Mouse (Mus musculus) mouse embryonic stem cell (cell line): ENCODE measurements around the gene Plagl2.

ENCODE experiments used
- in situ Hi-C, 2 experiments: fragments of 300-500 bp; cut with MboI; formaldehyde crosslinking; loops; 1 replicate in 1 of 2; 3 replicates in 1 of 2; pipeline ENCODE4 v1.14.3; 2019 to 2020; ENCODE audit warnings: low sequenced_read_pairs in 2 of 2, low pct_unique_long_range_greater_than_20kb in 1 of 2, mixed read lengths in 1 of 2; ENCODE audit not compliant: unreplicated experiment in 1 of 2

The Plagl2 gene

GRCm38 (mm10) chr2:153209286-153209685, 31.9 kb downstream of the Plagl2 start:
- in situ Hi-C loops: no loop called here

GRCm38 (mm10) chr2:153208149-153208548, 33.1 kb downstream of the Plagl2 start:
- in situ Hi-C loops: no loop called here

DNA sequence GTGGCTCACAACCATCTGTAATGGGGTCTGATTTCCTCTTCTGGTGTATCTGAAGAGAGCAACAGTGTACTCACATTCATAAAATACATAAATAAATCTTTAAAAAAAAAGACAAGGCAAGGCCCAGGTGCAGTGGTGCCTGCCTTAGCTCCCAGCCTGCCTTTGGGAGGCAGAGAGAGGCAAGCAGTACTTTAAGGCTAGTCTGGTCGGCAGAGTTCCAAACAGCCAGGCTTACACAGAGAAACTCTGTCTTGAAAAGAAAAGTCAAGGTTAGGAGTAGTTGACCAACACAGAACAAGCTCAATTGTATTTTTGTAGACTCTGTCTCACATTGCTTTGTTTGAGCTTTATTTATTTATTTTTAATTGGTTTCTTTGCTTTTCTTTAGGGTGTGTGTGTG, 38.5 kb downstream of the Plagl2 start:
- in situ Hi-C loops: no loop called here

DNA sequence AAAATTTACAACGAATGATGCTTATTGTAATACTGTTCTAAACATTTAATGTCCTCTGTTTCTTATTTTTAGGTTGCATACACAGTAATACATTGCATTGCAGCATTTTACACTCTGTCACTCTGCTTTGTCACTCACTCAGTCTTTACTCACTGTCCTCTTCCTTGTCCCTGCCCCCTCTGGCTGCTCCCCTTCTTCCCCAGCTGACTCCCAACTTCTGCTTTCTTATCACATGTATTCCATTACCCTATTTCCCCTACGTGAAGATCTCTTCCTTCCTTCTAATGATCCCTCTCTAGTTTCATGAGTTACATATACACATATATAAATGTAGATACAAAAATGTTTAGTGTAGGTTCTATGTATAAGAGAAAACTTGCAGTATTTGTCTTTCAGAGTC, 42.1 kb downstream of the Plagl2 start:
- in situ Hi-C loops: no loop called here

DNA sequence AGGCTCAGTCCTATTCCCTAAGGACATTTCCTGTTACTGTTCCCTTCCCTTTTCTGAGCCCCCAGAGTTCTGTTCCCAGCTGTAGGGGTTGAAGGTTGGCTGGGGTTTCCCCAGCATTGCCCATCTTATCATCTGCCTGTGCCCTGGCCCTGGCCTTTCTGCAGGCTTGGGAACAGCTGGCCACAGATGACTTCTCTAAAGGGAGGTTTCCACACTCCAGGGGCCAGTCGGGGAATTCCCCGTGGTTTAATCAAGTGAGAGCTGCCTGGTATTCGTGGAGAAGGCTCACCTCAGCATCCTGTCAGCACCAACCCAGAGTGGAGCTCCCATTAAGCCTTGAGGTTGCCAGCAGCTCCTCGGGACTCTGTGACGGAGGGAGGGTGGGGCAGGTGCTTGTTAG, 42.7 kb downstream of the Plagl2 start:
- in situ Hi-C loops: no loop called here

DNA sequence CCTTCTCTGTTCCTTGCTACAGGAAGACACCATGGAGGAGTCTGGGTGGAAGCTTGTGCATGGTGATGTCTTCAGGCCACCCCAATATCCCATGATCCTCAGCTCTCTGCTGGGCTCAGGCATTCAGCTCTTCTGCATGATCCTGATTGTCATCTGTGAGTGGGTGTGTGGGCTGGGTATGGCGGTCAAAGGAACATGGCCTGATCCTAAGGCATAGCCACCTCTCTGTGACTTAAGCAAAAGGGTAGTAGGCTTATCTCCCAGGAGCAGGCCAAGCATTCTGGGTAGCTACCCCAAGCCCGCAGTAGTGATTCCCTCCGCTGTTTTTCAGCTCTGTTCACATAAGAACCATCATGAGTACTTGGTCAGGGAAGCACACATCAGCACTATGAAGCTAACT, 47.0 kb downstream of the Plagl2 start:
- in situ Hi-C loops: no loop called here

GRCm38 (mm10) chr2:153191242-153191641, 50.0 kb downstream of the Plagl2 start:
- in situ Hi-C loops: no loop called here

DNA sequence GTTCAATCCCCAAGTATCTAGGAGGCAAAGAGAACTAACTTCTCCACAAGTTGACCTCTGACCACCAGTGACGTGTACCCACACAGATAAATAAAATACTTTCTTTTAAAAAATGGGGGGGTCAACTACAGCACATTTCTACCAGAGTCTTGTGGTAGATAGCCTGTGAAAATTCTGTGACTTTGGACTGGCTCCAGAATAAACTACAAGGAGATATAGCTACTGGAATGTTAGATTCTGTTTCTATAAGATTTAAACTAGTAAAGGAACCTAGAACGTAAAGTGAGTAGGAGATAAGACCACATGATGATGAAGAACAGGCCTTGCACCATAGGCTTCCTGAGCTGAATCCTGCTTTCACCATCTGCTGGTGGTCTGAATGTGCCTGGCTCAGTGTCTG, 53.4 kb downstream of the Plagl2 start:
- in situ Hi-C loops: no loop called here

- in situ Hi-C loops: no loop called here
Observed at GRCm38 (mm10) chr2:153186176-153186591, 55.0 kb downstream of the Plagl2 start.

DNA sequence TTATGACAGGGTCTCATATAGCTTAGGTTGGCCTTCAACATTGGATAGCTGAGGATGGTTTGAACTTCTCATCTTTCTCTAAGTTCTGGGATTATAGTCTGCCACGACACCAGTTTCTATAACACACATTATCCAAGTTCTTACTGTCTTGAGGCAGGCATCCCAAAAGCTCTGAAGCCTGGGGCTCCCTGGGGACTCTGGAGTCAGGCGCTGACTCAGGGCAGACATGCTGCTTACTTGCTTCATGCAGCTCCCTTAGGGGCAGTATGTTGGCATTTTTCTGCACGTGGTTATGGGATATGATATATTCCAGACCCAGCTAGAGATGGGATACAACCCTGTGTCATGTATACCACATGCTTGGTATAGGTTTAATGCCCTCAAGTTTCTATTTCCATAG, 61.3 kb downstream of the Plagl2 start:
- in situ Hi-C loops: no loop called here

DNA sequence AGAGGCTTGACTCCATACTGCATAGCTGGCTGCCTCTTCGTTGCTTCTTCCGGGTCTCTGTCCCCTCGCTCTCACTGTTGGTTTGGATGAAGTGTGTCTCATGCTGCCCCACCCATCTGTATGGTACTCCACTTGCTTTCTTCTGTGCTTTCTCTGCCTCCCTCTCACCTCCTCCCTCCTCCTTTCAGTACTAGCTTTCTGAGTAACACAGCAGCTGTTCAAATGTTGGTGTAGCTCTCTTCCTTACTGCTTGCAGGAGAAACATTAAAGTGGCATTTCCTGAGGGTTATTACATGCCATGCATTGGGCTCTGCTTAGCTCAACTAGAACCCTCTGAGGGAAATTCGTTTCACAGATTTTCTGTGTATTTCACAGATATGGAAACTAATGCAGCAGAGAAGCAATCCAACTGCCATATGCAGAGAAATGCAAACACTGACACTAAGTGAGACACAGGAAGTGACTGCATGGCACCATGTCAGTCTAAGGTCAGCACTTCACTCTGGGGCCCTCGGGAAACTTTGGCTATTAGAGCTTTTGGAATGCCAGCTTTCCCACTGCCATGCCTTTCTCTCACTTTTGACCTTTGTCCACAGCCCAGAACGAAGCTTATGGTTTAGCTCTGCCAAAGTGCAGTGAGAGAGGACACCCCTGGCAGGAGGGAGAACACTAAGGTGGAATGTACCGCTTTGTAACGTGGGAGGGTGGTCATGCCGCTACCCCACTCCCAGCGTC, 61.9 kb downstream of the Plagl2 start:
- in situ Hi-C loops: no loop called here
